Mouse (Mus musculus) kidney, postnatal 4 days (tissue): ENCODE measurements at regions not wholly inside any gene's neighbourhood (a gene's known extent, or its start where the extent isn't known, plus 50 kb on each side); places are given as distances from the start of the nearest gene placed in this dataset.

Experiments
- DNase-seq, 2 experiments: peaks; one replicate each; pipeline ENCODE4 v3.0.0; 2021; ENCODE audit warnings: mixed read lengths in 2 of 2

- DNase-seq = peak in 1 of 2 experiments; percentile 4
These were observed 484.8 kb upstream of the Gm7489 start for GRCm38 (mm10) chr15:53399663-53400553.

DNA sequence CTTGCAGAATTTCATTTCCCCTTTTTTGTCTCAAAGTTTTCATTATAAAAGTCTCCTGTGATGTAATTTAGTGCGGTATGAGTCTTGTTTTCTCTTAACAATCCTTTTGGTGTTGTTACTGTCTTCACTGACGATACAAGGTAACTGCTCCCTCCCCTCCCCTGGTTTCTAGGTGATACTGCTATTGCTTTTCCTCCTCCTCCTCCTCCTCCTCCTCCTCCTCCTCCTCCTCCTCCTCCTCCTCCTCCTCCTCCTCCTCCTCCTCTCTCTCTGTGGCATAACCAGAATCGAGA, 484.2 kb upstream of the Gm7489 start:
- DNase-seq = no peak
